Mouse (Mus musculus) heart, postnatal 36 days (tissue): ENCODE measurements at regions not wholly inside any gene's neighbourhood (a gene's known extent, or its start where the extent isn't known, plus 50 kb on each side); places are given as distances from the start of the nearest gene placed in this dataset.

Source experiments
- DNase-seq, 2 experiments: peaks; one replicate each; pipeline ENCODE4 v3.0.0; 2021 to 2022
- intact Hi-C: fragments of 180-260 bp; cut with DNase I; formaldehyde crosslinking; loops from one replicate; pipeline ENCODE4 v1.15.1; 2025

DNA sequence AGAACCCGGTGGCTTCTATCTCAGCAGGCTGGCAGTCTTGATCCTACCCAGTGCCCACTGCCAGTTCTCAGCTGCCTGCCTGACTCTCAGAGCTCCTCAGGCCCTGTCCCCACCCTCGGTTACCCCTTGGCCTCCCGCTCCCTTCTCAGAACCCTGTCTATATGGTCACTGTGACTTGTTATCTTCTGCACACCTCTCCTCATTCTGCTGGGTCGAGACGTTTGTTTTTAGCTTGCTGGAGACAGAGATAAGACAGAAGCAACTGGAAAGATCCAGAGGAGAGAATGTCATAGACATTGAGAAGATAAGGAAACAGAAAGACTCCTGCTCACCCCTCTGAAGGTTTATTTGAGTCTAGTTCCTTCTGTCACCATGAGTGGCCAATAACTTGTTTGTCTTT, 53.8 kb upstream of the Phc1 start:
- intact Hi-C loops, result loop anchor here (5.0 kb wide), 1 partner anchor 92 kb away; no protein-coding TSS in a partner anchor
- no peak for DNase-seq

DNA sequence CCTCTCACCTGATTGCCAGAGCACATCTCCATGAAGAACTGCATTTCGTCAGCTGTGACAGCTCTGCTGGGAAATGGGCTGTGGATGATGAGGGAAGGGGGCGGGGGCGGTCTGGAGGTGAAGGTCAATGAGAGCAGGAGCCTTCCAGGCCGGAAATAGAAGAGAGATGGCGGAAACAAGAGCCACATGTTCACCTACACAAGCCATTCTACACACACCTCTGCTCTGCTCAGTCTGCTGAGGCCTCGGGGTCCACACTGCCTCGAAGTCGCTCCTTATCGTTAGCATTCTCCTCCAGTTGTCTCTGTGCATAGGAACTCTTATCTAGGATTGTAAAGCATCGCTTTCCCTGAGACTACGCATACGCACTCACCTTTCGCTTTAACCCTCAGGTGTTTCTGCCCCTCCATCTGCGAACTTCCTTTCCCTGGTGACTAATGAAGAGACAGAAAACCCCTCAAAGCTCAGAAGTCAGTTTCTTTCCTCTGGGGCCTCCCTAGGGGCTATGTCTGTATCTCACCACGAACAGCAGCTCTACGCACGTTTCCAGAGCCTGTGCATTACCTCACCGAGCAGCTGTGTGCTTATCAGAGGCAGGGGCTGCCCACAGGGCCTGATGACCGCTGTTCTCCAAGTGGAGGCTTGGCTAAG, 53.0 kb upstream of the Phc1 start:
- intact Hi-C loops, result loop anchor here (5.0 kb wide), 1 partner anchor 91 kb away; no protein-coding TSS in a partner anchor
- no peak for DNase-seq

DNA sequence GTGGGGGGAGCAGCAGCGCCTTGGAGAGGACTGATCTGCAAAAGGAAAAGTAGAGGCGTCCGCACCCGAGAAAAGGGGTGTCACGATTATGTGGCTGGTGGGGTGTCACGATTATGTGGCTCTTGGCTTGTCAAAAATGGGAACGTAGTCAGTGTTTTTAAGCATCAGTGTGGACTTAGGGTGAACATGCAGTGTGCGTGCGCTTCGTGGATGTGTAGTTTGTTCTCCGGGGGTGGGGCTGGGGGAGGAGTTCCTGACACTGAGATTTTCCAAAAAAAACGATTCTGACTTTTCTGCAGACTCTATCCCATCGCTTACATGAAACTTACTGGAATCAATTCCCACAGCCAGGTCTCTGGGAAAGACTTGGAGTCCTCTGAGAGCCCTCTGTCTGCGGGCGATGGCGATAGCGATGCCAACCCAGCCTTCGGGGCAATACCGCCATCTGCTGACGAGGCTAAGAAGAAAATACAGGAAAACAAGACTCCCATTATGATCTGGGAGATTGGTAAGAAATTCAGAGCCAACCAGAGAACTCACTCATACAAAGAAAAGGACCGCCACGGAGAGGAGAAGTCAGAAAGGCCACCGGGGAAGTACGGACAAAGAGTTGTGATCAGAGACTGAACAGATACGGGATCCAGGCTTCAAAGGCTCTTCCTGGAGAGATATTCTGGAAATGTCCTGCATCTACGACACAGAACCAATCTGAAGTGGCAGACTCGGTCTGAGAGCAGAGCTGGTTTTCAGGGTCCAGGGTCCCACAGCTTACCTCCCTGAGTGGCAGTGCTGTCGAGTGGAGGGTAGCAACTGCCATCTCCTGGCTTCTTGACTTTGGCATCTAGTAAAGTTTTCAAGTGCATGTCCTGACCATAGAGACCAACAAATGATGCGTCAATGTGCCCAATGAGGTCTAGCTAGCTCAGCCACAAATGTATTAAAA, 51.6 kb upstream of the Phc1 start:
- peak; percentile 64 to 72 for DNase-seq
- intact Hi-C loops, result loop anchor here (1.0 to 5.0 kb wide), 2 partner anchors 90 to 134 kb away; no protein-coding TSS in a partner anchor

DNA sequence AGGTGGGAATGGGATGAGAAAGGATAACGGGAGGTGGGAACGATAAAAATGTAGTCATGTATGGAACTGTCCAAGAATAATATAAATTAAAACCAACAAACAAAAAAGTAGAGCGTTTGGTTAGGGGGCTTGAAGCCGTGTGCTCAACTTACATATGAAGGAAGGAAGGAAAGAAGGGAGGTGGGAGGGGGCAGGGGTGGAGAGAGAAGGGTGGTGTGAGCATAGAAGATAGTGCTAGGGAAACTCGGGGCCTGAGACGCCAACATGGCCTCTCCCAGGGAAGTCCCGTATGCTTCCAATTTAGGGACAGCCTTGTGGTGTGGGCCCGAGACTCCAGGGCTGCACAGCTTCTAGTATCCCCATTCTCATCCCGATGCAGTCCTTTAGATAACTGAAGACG, 50.8 kb upstream of the Phc1 start:
- no peak for DNase-seq
- intact Hi-C loops, result loop anchor here (5.0 kb wide), 1 partner anchor 89 kb away; no protein-coding TSS in a partner anchor

DNA sequence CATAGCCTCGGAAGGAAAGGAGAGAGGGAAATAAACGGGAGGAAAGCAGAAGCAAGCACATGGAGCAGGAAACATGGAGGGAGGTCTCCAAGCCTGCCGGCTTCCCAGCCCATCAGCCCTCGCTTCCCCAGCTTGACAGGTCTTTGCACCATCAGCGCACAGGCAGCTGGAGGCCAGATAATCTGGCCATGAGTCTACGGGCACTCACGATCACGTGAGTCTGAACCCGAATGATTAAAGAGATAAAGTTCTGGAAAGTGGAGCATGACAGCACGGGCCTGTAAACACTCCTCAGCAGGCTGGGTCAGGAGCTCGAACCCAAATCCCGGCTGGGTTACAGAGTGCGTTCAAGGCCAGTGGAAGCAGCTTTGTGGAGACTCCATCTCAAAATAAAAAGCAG, 50.4 kb upstream of the Phc1 start:
- intact Hi-C loops, result loop anchor here (5.0 kb wide), 1 partner anchor 88 kb away; no protein-coding TSS in a partner anchor
- DNase-seq, result no peak
